Mouse (Mus musculus) hematopoietic multipotent progenitor cell, adult 10-12 weeks (in vitro differentiated cells): Measurements from ENCODE around the gene Ahdc1. TPM values are rescaled to one million over a fixed set of nuclear protein-coding genes. Genes with fewer than 3 reads are reported as not detected.

Experiments
- polyA plus RNA-seq: library from polyadenylated mRNA; stranded (reverse); fragments of >175 nt; gene quantifications from 2 replicates; pipeline ENCODE4 v1.2.3, GENCODE M21; 2012; ENCODE audit warnings: low replicate concordance

Ahdc1 gene
- 92.9 and 191 TPM in 2 replicates for polyA plus RNA-seq

DNA sequence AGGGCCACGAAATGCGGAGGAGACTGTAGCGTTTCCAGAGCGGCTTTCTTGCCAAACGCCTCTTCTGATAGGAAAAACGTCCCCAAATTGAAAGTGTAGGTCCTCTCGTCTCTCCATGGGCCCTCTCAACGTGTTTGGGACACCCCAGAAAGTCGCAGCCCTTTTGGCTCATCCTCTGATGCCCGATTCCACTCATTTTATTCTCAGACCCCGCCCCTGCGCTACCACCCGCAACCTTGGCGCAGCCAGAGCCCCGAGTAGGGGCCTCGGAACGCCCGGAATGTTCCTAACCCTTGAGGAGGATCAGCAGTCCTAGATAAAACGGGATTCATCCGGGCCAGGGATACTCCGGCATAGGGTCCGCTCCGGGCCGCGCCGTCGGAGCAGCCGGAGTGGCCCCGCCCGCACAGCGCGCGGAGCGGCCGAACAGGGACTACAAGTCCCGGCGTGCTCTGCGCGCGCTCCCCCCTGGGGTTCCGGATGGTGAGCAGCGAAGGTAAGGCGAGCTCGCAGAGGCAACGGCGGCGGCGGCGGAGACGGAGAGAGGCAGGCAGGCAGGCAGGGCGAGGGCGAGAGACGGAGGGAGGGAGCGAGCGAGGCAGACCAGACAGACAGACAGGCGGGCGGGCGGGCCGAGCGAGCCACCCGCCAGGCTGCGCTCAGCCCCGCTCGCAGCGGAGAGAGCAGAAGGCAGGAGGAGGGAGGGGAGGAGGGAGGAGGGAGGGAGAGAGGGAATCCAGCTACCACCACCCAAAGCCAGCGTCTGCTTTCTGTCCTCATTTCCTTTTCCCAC is at the start of gene Ahdc1:
Gene Ahdc1, plus strand, starts transcription at position 233 of the 793 bp plus-strand sequence.

DNA sequence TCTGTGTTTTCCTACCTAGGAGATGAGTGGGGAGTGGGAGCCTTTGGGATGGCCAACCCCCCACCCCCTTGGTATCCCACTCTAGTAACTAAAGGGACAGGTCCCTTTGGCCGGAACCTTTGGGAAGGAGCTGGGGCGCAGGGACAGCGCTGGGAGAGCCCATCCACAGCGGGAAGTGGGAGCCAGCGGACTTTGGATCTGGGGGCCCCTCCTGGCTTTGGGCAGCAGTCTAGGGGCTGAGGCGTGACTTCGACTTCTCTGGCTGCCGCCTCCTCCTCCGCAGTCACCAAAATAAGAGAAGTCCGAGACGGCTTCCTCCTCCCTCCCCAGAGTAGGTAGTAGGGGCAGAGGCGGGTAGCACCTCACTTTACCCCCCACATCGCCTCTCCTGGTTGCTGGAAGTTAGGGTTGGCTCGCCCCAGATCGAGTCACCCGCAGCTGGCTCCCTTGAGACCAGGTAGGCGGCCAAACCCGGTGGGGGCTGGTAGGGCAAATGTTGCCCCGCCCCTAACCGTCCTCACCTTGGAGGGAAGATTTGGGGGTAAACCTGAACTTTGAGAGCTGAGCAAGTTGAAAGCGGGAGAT is 37.2 kb upstream of the Ahdc1 start, which contains the start of gene Fgr:
Gene Fgr, plus strand, starts transcription at position 282 of the 585 bp plus-strand sequence.

Other genes with a start within 250 kb of the Ahdc1 start
- 11.9 and 27.3 TPM in 2 replicates for gene Rpa2, start 242.9 kb upstream of the Ahdc1 start, polyA plus RNA-seq
- gene Themis2, start 214.9 kb upstream of the Ahdc1 start, polyA plus RNA-seq, result 98.8 and 232 TPM in 2 replicates
- 14.9 and 31.2 TPM in 2 replicates for gene Ppp1r8, start 168.1 kb upstream of the Ahdc1 start, polyA plus RNA-seq
- gene Stx12, start 126.8 kb upstream of the Ahdc1 start, polyA plus RNA-seq, result 6.6 and 9.4 TPM in 2 replicates
- gene Fam76a, start 88.7 kb upstream of the Ahdc1 start, polyA plus RNA-seq, result 3.5 and 16.4 TPM in 2 replicates
- 30.6 and 44.0 TPM in 2 replicates for gene Fgr, start 37.2 kb upstream of the Ahdc1 start, polyA plus RNA-seq
- gene Wasf2, start 119.2 kb downstream of the Ahdc1 start, polyA plus RNA-seq, result 145 and 160 TPM in 2 replicates
- gene Cd164l2, start 200.9 kb downstream of the Ahdc1 start, polyA plus RNA-seq, result 0.31 TPM in 1 of 2 replicates, not detected in the other
- gene Gpr3, start 201.3 kb downstream of the Ahdc1 start, polyA plus RNA-seq, result not detected in 2 replicates
- gene Map3k6, start 229.6 kb downstream of the Ahdc1 start, polyA plus RNA-seq, result 2.1 and 2.6 TPM in 2 replicates